Mouse (Mus musculus): ENCODE measurements at regions not wholly inside any gene's neighbourhood (a gene's known extent, or its start where the extent isn't known, plus 50 kb on each side); places are given as distances from the start of the nearest gene placed in this dataset.

GRCm38 (mm10) chr10:96831071-96831470 is 214.3 kb downstream of the Btg1 start:
- Histone ChIP-seq H3K4me1 (ENCODE audit: control insufficient read depth, insufficient read depth, low read length) (no peaks in the 10 kb centered on the region; the same call in 1 of the 2 replicates), H3K27ac (ENCODE audit: low read length) (no peak overlapping the region), H3K9me3 (ENCODE audit: control insufficient read depth, low read length) (no peaks in the 10 kb centered on the region), H3K27me3 (replicated peaks; ENCODE audit: control insufficient read depth, insufficient read depth, low read length) (no peaks in the 10 kb centered on the region), H3K4me3 (ENCODE audit: low read length) (no peak overlapping the region), H3K36me3 (ENCODE audit: control insufficient read depth, insufficient read depth, low read length) (no peaks in the 10 kb centered on the region), H3K9ac (ENCODE audit: low read depth, low read length) (no peak overlapping the region), H3K4me2 (ENCODE audit: low read depth, low read length) (no peak overlapping the region)
- WGBS, result 89% methylated on average over 12 of the region's 12 CpGs
- ATAC-seq, result no peak

- Histone ChIP-seq H3K27ac (ENCODE audit: low read length) (no peak overlapping the region), H3K4me3 (ENCODE audit: low read length) (no peak overlapping the region), H3K36me3 (ENCODE audit: control insufficient read depth, insufficient read depth, low read length) (no peaks in the 10 kb centered on the region), H3K27me3 (replicated peaks; ENCODE audit: control insufficient read depth, insufficient read depth, low read length) (no peaks in the 10 kb centered on the region), H3K9me3 (ENCODE audit: control insufficient read depth, low read length) (no peaks in the 10 kb centered on the region), H3K4me1 (ENCODE audit: control insufficient read depth, insufficient read depth, low read length) (no peaks in the 10 kb centered on the region), H3K9ac (ENCODE audit: low read depth, low read length) (no peak overlapping the region), H3K4me2 (ENCODE audit: low read depth, low read length) (no peak overlapping the region)
- ATAC-seq, result no peak
- WGBS, result 88% methylated on average over 7 of the region's 7 CpGs
Observed at GRCm38 (mm10) chr10:96837230-96837629, 220.4 kb downstream of the Btg1 start.

- Histone ChIP-seq H3K36me3 (ENCODE audit: control insufficient read depth, insufficient read depth, low read length) (no peaks in the 10 kb centered on the region), H3K9me3 (ENCODE audit: control insufficient read depth, low read length) (no peaks in the 10 kb centered on the region), H3K27ac (ENCODE audit: low read length) (no peak overlapping the region), H3K4me3 (ENCODE audit: low read length) (no peak overlapping the region), H3K27me3 (replicated peaks; ENCODE audit: control insufficient read depth, insufficient read depth, low read length) (no peaks in the 10 kb centered on the region), H3K4me2 (ENCODE audit: low read depth, low read length) (no peak overlapping the region), H3K9ac (ENCODE audit: low read depth, low read length) (no peak overlapping the region), H3K4me1 (ENCODE audit: control insufficient read depth, insufficient read depth, low read length) (no peaks in the 10 kb centered on the region)
- 74% methylated on average over 2 of the region's 2 CpGs for WGBS
- no peak for ATAC-seq
Observed at GRCm38 (mm10) chr10:96841128-96841527, 224.3 kb downstream of the Btg1 start.

- Histone ChIP-seq H3K9ac (ENCODE audit: low read depth, low read length) (no peak overlapping the region), H3K9me3 (ENCODE audit: control insufficient read depth, low read length) (no peaks in the 10 kb centered on the region), H3K27ac (ENCODE audit: low read length) (no peak overlapping the region), H3K36me3 (ENCODE audit: control insufficient read depth, insufficient read depth, low read length) (no peaks in the 10 kb centered on the region), H3K4me1 (ENCODE audit: control insufficient read depth, insufficient read depth, low read length) (no peaks in the 10 kb centered on the region), H3K4me3 (ENCODE audit: low read length) (no peak overlapping the region), H3K4me2 (ENCODE audit: low read depth, low read length) (no peak overlapping the region), H3K27me3 (replicated peaks; ENCODE audit: control insufficient read depth, insufficient read depth, low read length) (no peaks in the 10 kb centered on the region)
- no peak for ATAC-seq
- WGBS, result 92% methylated on average over 2 of the region's 2 CpGs
Observed at GRCm38 (mm10) chr10:96841956-96842355, 225.2 kb downstream of the Btg1 start.

- no peaks in the 10 kb centered on the region for H3K36me3 ChIP-seq (ENCODE audit: control insufficient read depth, insufficient read depth, low read length)
- 65% methylated on average over 4 of the region's 4 CpGs for WGBS
- H3K4me2 ChIP-seq (ENCODE audit: low read depth, low read length), result no peak overlapping the region
- no peak overlapping the region for H3K4me3 ChIP-seq (ENCODE audit: low read length)
- no peaks in the 10 kb centered on the region for H3K4me1 ChIP-seq (ENCODE audit: control insufficient read depth, insufficient read depth, low read length)
- H3K9ac ChIP-seq (ENCODE audit: low read depth, low read length), result no peak overlapping the region
- no peak for ATAC-seq
- no peak overlapping the region for H3K27ac ChIP-seq (ENCODE audit: low read length)
- H3K9me3 ChIP-seq (ENCODE audit: control insufficient read depth, low read length), result no peaks in the 10 kb centered on the region
- no peaks in the 10 kb centered on the region for H3K27me3 ChIP-seq (replicated peaks; ENCODE audit: control insufficient read depth, insufficient read depth, low read length)
Observed at GRCm38 (mm10) chr10:96845906-96846305, 229.1 kb downstream of the Btg1 start.

GRCm38 (mm10) chr10:96847028-96847427 is 230.2 kb downstream of the Btg1 start:
- Histone ChIP-seq H3K27ac (ENCODE audit: low read length) (no peak overlapping the region), H3K4me1 (ENCODE audit: control insufficient read depth, insufficient read depth, low read length) (no peaks in the 10 kb centered on the region), H3K9ac (ENCODE audit: low read depth, low read length) (no peak overlapping the region), H3K27me3 (replicated peaks; ENCODE audit: control insufficient read depth, insufficient read depth, low read length) (no peaks in the 10 kb centered on the region), H3K4me2 (ENCODE audit: low read depth, low read length) (no peak overlapping the region), H3K9me3 (ENCODE audit: control insufficient read depth, low read length) (no peaks in the 10 kb centered on the region), H3K36me3 (ENCODE audit: control insufficient read depth, insufficient read depth, low read length) (no peaks in the 10 kb centered on the region), H3K4me3 (ENCODE audit: low read length) (no peak overlapping the region)
- WGBS, result 65% methylated on average over 6 of the region's 6 CpGs
- ATAC-seq, result no peak

GRCm38 (mm10) chr10:96847433-96848165 is 230.8 kb downstream of the Btg1 start:
- Histone ChIP-seq H3K4me2 (ENCODE audit: low read depth, low read length) (no peak overlapping the region), H3K4me1 (ENCODE audit: control insufficient read depth, insufficient read depth, low read length) (no peaks in the 10 kb centered on the region), H3K27ac (ENCODE audit: low read length) (no peak overlapping the region), H3K36me3 (ENCODE audit: control insufficient read depth, insufficient read depth, low read length) (no peaks in the 10 kb centered on the region), H3K9ac (ENCODE audit: low read depth, low read length) (no peak overlapping the region), H3K9me3 (ENCODE audit: control insufficient read depth, low read length) (no peaks in the 10 kb centered on the region), H3K27me3 (replicated peaks; ENCODE audit: control insufficient read depth, insufficient read depth, low read length) (no peaks in the 10 kb centered on the region), H3K4me3 (ENCODE audit: low read length) (no peak overlapping the region)
- 72% methylated on average over 5 of the region's 5 CpGs for WGBS
- no peak for ATAC-seq

GRCm38 (mm10) chr10:96848496-96848895 is 231.7 kb downstream of the Btg1 start:
- H3K4me3 ChIP-seq (ENCODE audit: low read length), result no peak overlapping the region
- no peaks in the 10 kb centered on the region for H3K9me3 ChIP-seq (ENCODE audit: control insufficient read depth, low read length)
- H3K27ac ChIP-seq (ENCODE audit: low read length), result no peak overlapping the region
- ATAC-seq, result no peak
- no peak overlapping the region for H3K4me2 ChIP-seq (ENCODE audit: low read depth, low read length)
- no peak overlapping the region for H3K9ac ChIP-seq (ENCODE audit: low read depth, low read length)
- WGBS, result 83% methylated on average over 2 of the region's 2 CpGs
- H3K4me1 ChIP-seq (ENCODE audit: control insufficient read depth, insufficient read depth, low read length), result no peaks in the 10 kb centered on the region
- no peaks in the 10 kb centered on the region for H3K27me3 ChIP-seq (replicated peaks; ENCODE audit: control insufficient read depth, insufficient read depth, low read length)
- no peaks in the 10 kb centered on the region for H3K36me3 ChIP-seq (ENCODE audit: control insufficient read depth, insufficient read depth, low read length)

GRCm38 (mm10) chr10:96860366-96860765 is 243.6 kb downstream of the Btg1 start:
- no peak overlapping the region for H3K9ac ChIP-seq (ENCODE audit: low read depth, low read length)
- H3K4me2 ChIP-seq (ENCODE audit: low read depth, low read length), result no peak overlapping the region
- H3K36me3 ChIP-seq (ENCODE audit: control insufficient read depth, insufficient read depth, low read length), result no peaks in the 10 kb centered on the region
- no peak overlapping the region for H3K27ac ChIP-seq (ENCODE audit: low read length)
- no peak overlapping the region for H3K4me3 ChIP-seq (ENCODE audit: low read length)
- ATAC-seq, result no peak
- 76% methylated on average over 2 of the region's 2 CpGs for WGBS
- H3K27me3 ChIP-seq (replicated peaks; ENCODE audit: control insufficient read depth, insufficient read depth, low read length), result no peaks in the 10 kb centered on the region
- no peaks in the 10 kb centered on the region for H3K4me1 ChIP-seq (ENCODE audit: control insufficient read depth, insufficient read depth, low read length)
- no peaks in the 10 kb centered on the region for H3K9me3 ChIP-seq (ENCODE audit: control insufficient read depth, low read length)

GRCm38 (mm10) chr10:96863230-96863629 is 246.4 kb downstream of the Btg1 start:
- no peaks in the 10 kb centered on the region for H3K9me3 ChIP-seq (ENCODE audit: control insufficient read depth, low read length)
- no peak for ATAC-seq
- WGBS, result 80% methylated on average over 8 of the region's 8 CpGs

More at GRCm38 (mm10) chr10:96863230-96863629, 246.4 kb downstream of the Btg1 start:
- Histone ChIP-seq H3K36me3 (ENCODE audit: control insufficient read depth, insufficient read depth, low read length) (no peaks in the 10 kb centered on the region), H3K4me2 (ENCODE audit: low read depth, low read length) (no peak overlapping the region), H3K9ac (ENCODE audit: low read depth, low read length) (no peak overlapping the region), H3K4me3 (ENCODE audit: low read length) (no peak overlapping the region), H3K27me3 (replicated peaks; ENCODE audit: control insufficient read depth, insufficient read depth, low read length) (no peaks in the 10 kb centered on the region), H3K4me1 (ENCODE audit: control insufficient read depth, insufficient read depth, low read length) (no peaks in the 10 kb centered on the region), H3K27ac (ENCODE audit: low read length) (no peak overlapping the region)
